Mouse (Mus musculus) sigmoid colon, adult 10 weeks (tissue): ENCODE data around the gene Zmym3. TPM values are rescaled to one million over a fixed set of nuclear protein-coding genes. Genes with fewer than 3 reads are reported as not detected.

Source experiments
- polyA plus RNA-seq: library from polyadenylated mRNA; stranded (reverse); fragments of 350-450 nt; fragmentation: Illumina TruSeq; extraction: RNeasy Lipid Tissue Mini Kit (QIAGEN cat#74804); gene quantifications from one replicate; pipeline ENCODE4 v1.2.3, GENCODE M21; 2014; ENCODE audit warnings: low read depth, low replicate concordance

Zmym3 gene
- 30.9 TPM for polyA plus RNA-seq

GRCm38 (mm10) chrX:101420700-101421095 lies at the start of gene Zmym3:
TSS of gene Zmym3 (minus strand) at chrX:101420849.

GRCm38 (mm10) chrX:101448886-101449475 lies 28.3 kb upstream of the Zmym3 start, which contains the start of gene Itgb1bp2:
TSS of gene Itgb1bp2 (plus strand) at chrX:101449088.

GRCm38 (mm10) chrX:101429142-101429949 lies 8.7 kb upstream of the Zmym3 start, which contains the start of gene Nono:
TSS of gene Nono (plus strand) at chrX:101429318.

GRCm38 (mm10) chrX:101376190-101376968 lies 44.3 kb downstream of the Zmym3 start, which contains the start of gene Gjb1:
TSS of gene Gjb1 (plus strand) at chrX:101376378.

Other genes starting within 250 kb of the Zmym3 start
- 27.7 TPM for gene Snx12, start 198.3 kb downstream of the Zmym3 start, polyA plus RNA-seq
- 21.3 TPM for gene Foxo4, start 166.3 kb downstream of the Zmym3 start, polyA plus RNA-seq
- gene Gm614, start 156.9 kb downstream of the Zmym3 start, polyA plus RNA-seq = not detected
- gene Il2rg, start 152.6 kb downstream of the Zmym3 start, polyA plus RNA-seq = 37.7 TPM
- gene Gm20489, start 151.8 kb downstream of the Zmym3 start, polyA plus RNA-seq = 0.60 TPM
- gene Med12, start 146.8 kb downstream of the Zmym3 start, polyA plus RNA-seq = 6.8 TPM
- 0.54 TPM for gene Nlgn3, start 121.7 kb downstream of the Zmym3 start, polyA plus RNA-seq
- gene Gjb1, start 44.5 kb downstream of the Zmym3 start, polyA plus RNA-seq = 4.7 TPM
- gene Nono, start 8.5 kb upstream of the Zmym3 start, polyA plus RNA-seq = 337 TPM
- 0.54 TPM for gene Itgb1bp2, start 28.2 kb upstream of the Zmym3 start, polyA plus RNA-seq
- 77.6 TPM for gene Taf1, start 111.9 kb upstream of the Zmym3 start, polyA plus RNA-seq
- 515 TPM for gene Ogt, start 219.2 kb upstream of the Zmym3 start, polyA plus RNA-seq